Mouse (Mus musculus) neural tube, embryonic 13.5 days (tissue): ENCODE data around the gene Mc1r. TPM values are rescaled to one million over a fixed set of nuclear protein-coding genes. Genes with fewer than 3 reads are reported as not detected.
A peak's percentile ranks its signal among the peaks of the same experiment; 100 is the strongest.

Experiments
- ATAC-seq: fragments of 200-750 bp; cut with Nextera tagmentation; 2 replicates; pipeline ENCODE4 v1.8.0; 2017; ENCODE audit warnings: low read depth, mild to moderate bottlenecking, moderate TSS enrichment, moderate library complexity
- H3K27ac ChIP-seq: fragments of 300-500 bp; sonication (generic); replicated peaks from 2 replicates; pipeline ENCODE4 v1.5.1; 2015; ENCODE audit warnings: moderate library complexity, mild to moderate bottlenecking, inconsistent platforms
- H3K27me3 ChIP-seq: fragments of 300-500 bp; sonication (generic); 2 replicates; pipeline ENCODE4 v1.6.1; 2015; ENCODE audit warnings: mild to moderate bottlenecking, inconsistent platforms
- H3K36me3 ChIP-seq: fragments of 300-500 bp; sonication (generic); 2 replicates; pipeline ENCODE4 v1.6.1; 2015; ENCODE audit warnings: mild to moderate bottlenecking, inconsistent platforms
- H3K4me1 ChIP-seq: fragments of 300-500 bp; sonication (generic); replicated peaks from 2 replicates; pipeline ENCODE4 v1.6.1; 2015; ENCODE audit warnings: inconsistent platforms
- H3K4me2 ChIP-seq: fragments of 300-500 bp; sonication (generic); 2 replicates; pipeline ENCODE4 v1.6.1; 2015; ENCODE audit warnings: inconsistent platforms, mild to moderate bottlenecking, moderate library complexity
- H3K4me3 ChIP-seq: fragments of 300-500 bp; sonication (generic); 2 replicates; pipeline ENCODE4 v1.5.1; 2015; ENCODE audit warnings: mild to moderate bottlenecking, inconsistent platforms
- H3K9ac ChIP-seq: fragments of 300-500 bp; sonication (generic); 2 replicates; pipeline ENCODE4 v1.6.1; 2015; ENCODE audit warnings: moderate library complexity, mild to moderate bottlenecking, inconsistent platforms
- H3K9me3 ChIP-seq: fragments of 300-500 bp; sonication (generic); 2 replicates; pipeline ENCODE4 v1.6.1; 2016; ENCODE audit warnings: inconsistent platforms
- WGBS: fragments of 180-500 bp; shearing (Covaris S2); methylation state at CpG from one replicate; pipeline ENCODE4 v1.1.7; 2015; 5-methylcytosine and 5-hydroxymethylcytosine counted together
- polyA plus RNA-seq: library from polyadenylated mRNA; unstranded; fragments of >200 nt; fragmentation: Nextera tagmentation; extraction: Ambion mirVana; gene quantifications from 2 replicates; pipeline ENCODE4 v1.2.1, GENCODE M21; 2015

Gene Mc1r
- polyA plus RNA-seq, 1 experiment from 2014 or later, result 0.22 TPM

GRCm38 (mm10) chr8:123398308-123398707 lies 8.6 kb upstream of the Mc1r start:
- H3K9me3 ChIP-seq, result no peaks in the 10 kb centered on the region
- H3K4me2 ChIP-seq, result no peak overlapping the region
- peaks cover 100% of the 10 kb centered on the region for H3K36me3 ChIP-seq
- WGBS, result 95% methylated on average over 13 of the region's 13 CpGs
- H3K27me3 ChIP-seq, result no peaks in the 10 kb centered on the region
- no peak overlapping the region for H3K4me3 ChIP-seq
- no peak overlapping the region for H3K9ac ChIP-seq
- H3K27ac ChIP-seq, result no peak overlapping the region
- no peaks in the 10 kb centered on the region for H3K4me1 ChIP-seq
- ATAC-seq, result no peak

GRCm38 (mm10) chr8:123401936-123402335 lies 5.0 kb upstream of the Mc1r start:
- Histone ChIP-seq H3K27me3 (no peaks in the 10 kb centered on the region), H3K9ac (no peak overlapping the region), H3K36me3 (peaks cover 77% of the 10 kb centered on the region), H3K9me3 (no peaks in the 10 kb centered on the region), H3K4me2 (no peak overlapping the region), H3K4me3 (no peak overlapping the region), H3K4me1 (peaks cover 13% of the 10 kb centered on the region), H3K27ac (no peak overlapping the region)
- ATAC-seq, result no peak
- WGBS, result 91% methylated on average over 9 of the region's 9 CpGs

GRCm38 (mm10) chr8:123402730-123403326 lies 4.1 kb upstream of the Mc1r start:
- no peak overlapping the region for H3K4me2 ChIP-seq
- H3K4me3 ChIP-seq, result no peak overlapping the region
- peaks cover 68% of the 10 kb centered on the region for H3K36me3 ChIP-seq
- no peaks in the 10 kb centered on the region; the same call in 1 of the 2 replicates for H3K27me3 ChIP-seq
- ATAC-seq, result no peak
- H3K27ac ChIP-seq, result no peak overlapping the region
- WGBS, result 86% methylated on average over 9 of the region's 9 CpGs
- H3K4me1 ChIP-seq, result peaks cover 15% of the 10 kb centered on the region
- H3K9ac ChIP-seq, result no peak overlapping the region
- H3K9me3 ChIP-seq, result no peaks in the 10 kb centered on the region

- H3K4me2 ChIP-seq, result no peak overlapping the region
- no peak for ATAC-seq
- no peaks in the 10 kb centered on the region for H3K9me3 ChIP-seq
- peaks cover 22% of the 10 kb centered on the region for H3K4me1 ChIP-seq
- no peak overlapping the region for H3K4me3 ChIP-seq
- H3K36me3 ChIP-seq, result peaks cover 51% of the 10 kb centered on the region
- H3K27me3 ChIP-seq, result no peaks in the 10 kb centered on the region; the same call in 1 of the 2 replicates
- 0 out of 2 replicates have a peak overlapping the region, but pooled peaks have one; percentile 34 for H3K9ac ChIP-seq
- WGBS, result 37% methylated on average over 8 of the region's 8 CpGs
- H3K27ac ChIP-seq, result no peak overlapping the region
Observed at GRCm38 (mm10) chr8:123404521-123404920, 2.4 kb upstream of the Mc1r start.

GRCm38 (mm10) chr8:123407612-123408011 lies 705 bp downstream of the Mc1r start:
- H3K36me3 ChIP-seq, result peaks cover 20% of the 10 kb centered on the region
- no peak overlapping the region for H3K27ac ChIP-seq
- 92% methylated on average over 13 of the region's 13 CpGs for WGBS
- ATAC-seq, result no peak
- H3K9me3 ChIP-seq, result no peaks in the 10 kb centered on the region
- H3K9ac ChIP-seq, result no peak overlapping the region
- H3K4me1 ChIP-seq, result peaks cover 34% of the 10 kb centered on the region
- H3K4me2 ChIP-seq, result no peak overlapping the region
- H3K4me3 ChIP-seq, result no peak overlapping the region
- no peaks in the 10 kb centered on the region; the same call in 1 of the 2 replicates for H3K27me3 ChIP-seq

- H3K4me1 ChIP-seq, result peaks cover 34% of the 10 kb centered on the region
- peak overlapping the region; percentile 85 for H3K4me2 ChIP-seq
- peak overlapping the region; percentile 98 for H3K27ac ChIP-seq
- H3K9ac ChIP-seq, result peak overlapping the region; percentile 100
- peak overlapping the region; percentile 87 for H3K4me3 ChIP-seq
- no peaks in the 10 kb centered on the region for H3K9me3 ChIP-seq
- peaks cover 7% of the 10 kb centered on the region; the same call in 1 of the 2 replicates for H3K36me3 ChIP-seq
- H3K27me3 ChIP-seq, result no peaks in the 10 kb centered on the region; the same call in 1 of the 2 replicates
- no peak for ATAC-seq
- 75% methylated on average over 9 of the region's 9 CpGs for WGBS
Observed at GRCm38 (mm10) chr8:123408586-123409544, 2.0 kb downstream of the Mc1r start.

GRCm38 (mm10) chr8:123410049-123410587 lies 3.2 kb downstream of the Mc1r start:
- ATAC-seq, result no peak
- peak overlapping the region; percentile 98 for H3K27ac ChIP-seq
- H3K36me3 ChIP-seq, result no peaks in the 10 kb centered on the region
- H3K4me3 ChIP-seq, result peak overlapping the region; percentile 87
- no peaks in the 10 kb centered on the region; the same call in 1 of the 2 replicates for H3K27me3 ChIP-seq
- peak overlapping the region; percentile 85 for H3K4me2 ChIP-seq
- peaks cover 31% of the 10 kb centered on the region for H3K4me1 ChIP-seq
- peak overlapping the region; percentile 100 for H3K9ac ChIP-seq
- 24% methylated on average over 8 of the region's 8 CpGs for WGBS
- H3K9me3 ChIP-seq, result no peaks in the 10 kb centered on the region

- H3K4me3 ChIP-seq, result peak overlapping the region; percentile 87
- H3K9me3 ChIP-seq, result no peaks in the 10 kb centered on the region
- peak overlapping the region; percentile 100 for H3K9ac ChIP-seq
- peaks cover 37% of the 10 kb centered on the region for H3K4me1 ChIP-seq
- peak; percentile 12 for ATAC-seq
- H3K4me2 ChIP-seq, result peak overlapping the region; percentile 85
- no peaks in the 10 kb centered on the region; the same call in 1 of the 2 replicates for H3K27me3 ChIP-seq
- H3K36me3 ChIP-seq, result no peaks in the 10 kb centered on the region
- H3K27ac ChIP-seq, result peak overlapping the region; percentile 98
- 4% methylated on average over 11 of the region's 11 CpGs for WGBS
Observed at GRCm38 (mm10) chr8:123410788-123411187, 3.9 kb downstream of the Mc1r start.

- Histone ChIP-seq H3K4me3 (peak within 1 kb of the TSS; percentile 87), H3K9me3 (no peaks in the 10 kb centered on the region), H3K9ac (peak within 1 kb of the TSS; percentile 100), H3K4me1 (peaks cover 41% of the 10 kb centered on the region), H3K27ac (peak within 1 kb of the TSS; percentile 98), H3K4me2 (peak within 1 kb of the TSS; percentile 85), H3K36me3 (0 out of 2 replicates have a peak, but pooled peaks cover under 1% of the 10 kb centered on the region), H3K27me3 (no peaks in the 10 kb centered on the region; the same call in 1 of the 2 replicates)
- peak; percentile 92 for ATAC-seq
- WGBS, result 3% methylated on average over 29 of the region's 29 CpGs
Observed at GRCm38 (mm10) chr8:123411246-123411645, 4.3 kb downstream of the Mc1r start, which contains the start of gene Tubb3. TSS of gene Tubb3 (plus strand) at chr8:123411424.

- 2% methylated on average over 16 of the region's 16 CpGs for WGBS
- ATAC-seq, result peak; percentile 36; the same call in 1 of the 2 replicates
- H3K9ac ChIP-seq, result peak overlapping the region; percentile 100
- no peaks in the 10 kb centered on the region for H3K9me3 ChIP-seq
- peak overlapping the region; percentile 85 for H3K4me2 ChIP-seq
- H3K4me1 ChIP-seq, result peaks cover 42% of the 10 kb centered on the region
- H3K27me3 ChIP-seq, result no peaks in the 10 kb centered on the region; the same call in 1 of the 2 replicates
- H3K4me3 ChIP-seq, result peak overlapping the region; percentile 87
- 0 out of 2 replicates have a peak, but pooled peaks cover 4% of the 10 kb centered on the region for H3K36me3 ChIP-seq
- H3K27ac ChIP-seq, result peak overlapping the region; percentile 98
Observed at GRCm38 (mm10) chr8:123411781-123412327, 4.9 kb downstream of the Mc1r start.

- ATAC-seq, result peak; percentile 13
- Histone ChIP-seq H3K27ac (peak overlapping the region; percentile 98), H3K4me3 (peak overlapping the region; percentile 87), H3K4me2 (peak overlapping the region; percentile 85), H3K4me1 (peaks cover 46% of the 10 kb centered on the region), H3K36me3 (peaks cover 6% of the 10 kb centered on the region; the same call in 1 of the 2 replicates), H3K27me3 (no peaks in the 10 kb centered on the region; the same call in 1 of the 2 replicates), H3K9ac (peak overlapping the region; percentile 100), H3K9me3 (no peaks in the 10 kb centered on the region)
- under 1% methylated on average over 12 of the region's 12 CpGs for WGBS
Observed at GRCm38 (mm10) chr8:123412560-123413170, 5.8 kb downstream of the Mc1r start.
